Mouse (Mus musculus) megakaryocyte progenitor cell, adult 5-6 weeks (primary cell): Measurements from ENCODE around the gene Tshz2. TPM values are rescaled to one million over a fixed set of nuclear protein-coding genes. Genes with fewer than 3 reads are reported as not detected.
"Not testable (repeated sequence)": the region's sequence is repeated elsewhere in the genome, so short reads cannot be mapped to it uniquely, and the experiment has no call there.

Experiments used
- ATAC-seq: replicated peaks from 2 replicates; pipeline ENCODE4 v1.8.0; 2016; ENCODE audit warnings: mild to moderate bottlenecking, moderate TSS enrichment, inconsistent platforms; ENCODE audit not compliant: poor library complexity
- total RNA-seq, 2 experiments: library from RNA; stranded (forward) in 1 of 2; stranded (reverse) in 1 of 2; fragments of 157-497, 149-512 nt in 1 of 2; fragments of 200-1000 nt in 1 of 2; gene quantifications; 2 replicates each; pipeline versions ENCODE4 v1.2.3 to v1.2.4; 2015 to 2017

Gene Tshz2
- total RNA-seq (2015) (not detected in 2 replicates), total RNA-seq (2017) (not detected in 2 replicates)

DNA sequence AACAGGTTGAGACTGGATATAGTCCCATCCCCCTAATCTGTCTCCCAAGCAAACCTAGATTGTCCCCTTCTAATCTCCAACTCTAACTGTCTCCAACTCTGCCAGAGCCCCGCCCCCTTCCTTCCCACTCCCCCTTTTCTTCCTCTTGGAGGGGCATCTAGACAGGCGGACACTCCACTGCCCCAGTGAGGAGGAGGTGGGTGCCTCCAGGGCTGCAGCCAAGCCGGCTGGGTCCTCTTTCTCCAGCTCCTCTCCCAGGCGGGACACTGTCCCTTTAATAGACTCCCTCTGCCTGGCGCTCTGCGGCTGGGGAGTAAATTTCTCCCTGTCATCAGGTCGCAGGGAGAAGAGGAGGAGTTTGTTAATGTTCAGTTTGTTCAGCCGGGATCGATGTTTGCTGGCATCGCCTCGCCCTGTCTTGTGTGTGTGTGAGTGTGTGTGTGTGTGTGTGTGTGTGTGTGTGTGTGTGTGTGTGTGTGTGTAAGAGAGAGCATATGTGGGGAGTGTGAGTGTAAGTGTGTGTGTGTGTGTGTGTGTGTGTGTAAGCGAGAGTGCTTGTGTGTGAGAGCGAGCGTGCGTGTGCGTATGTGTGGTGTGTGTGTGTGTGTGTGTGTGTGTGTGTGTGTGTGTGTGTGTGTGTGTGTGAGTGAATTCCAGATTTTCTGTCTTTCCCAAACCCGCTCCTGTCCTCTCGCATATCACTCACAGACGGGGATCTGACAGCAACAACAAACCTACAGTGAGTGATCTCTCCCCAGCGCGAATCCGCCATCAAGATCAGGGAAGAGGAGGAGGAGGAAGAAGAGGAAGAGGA is at the start of gene Tshz2:
Tshz2 (plus strand) TSS at position 676 of the 814 bp plus-strand sequence.
- ATAC-seq = peak; percentile 50

DNA sequence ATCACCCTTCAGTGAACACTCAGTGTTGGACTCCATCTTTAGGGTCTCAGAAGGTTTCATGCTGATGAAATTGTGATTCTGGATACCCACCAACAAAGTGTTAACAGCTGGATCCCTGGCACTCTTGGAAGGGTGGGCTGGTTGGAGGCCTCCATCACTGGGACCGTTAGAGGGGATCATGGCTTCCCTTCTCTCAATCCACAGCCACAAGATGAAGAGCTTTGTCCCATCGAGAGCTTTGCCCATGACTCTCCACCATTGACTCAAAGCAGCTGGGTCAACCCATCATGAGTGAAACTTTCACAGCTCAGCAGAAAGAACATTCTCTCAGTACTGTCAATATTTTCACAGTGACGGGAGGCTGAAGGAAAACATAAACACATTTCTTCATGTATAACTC is 49.3 kb upstream of the Tshz2 start:
- no peak for ATAC-seq

DNA sequence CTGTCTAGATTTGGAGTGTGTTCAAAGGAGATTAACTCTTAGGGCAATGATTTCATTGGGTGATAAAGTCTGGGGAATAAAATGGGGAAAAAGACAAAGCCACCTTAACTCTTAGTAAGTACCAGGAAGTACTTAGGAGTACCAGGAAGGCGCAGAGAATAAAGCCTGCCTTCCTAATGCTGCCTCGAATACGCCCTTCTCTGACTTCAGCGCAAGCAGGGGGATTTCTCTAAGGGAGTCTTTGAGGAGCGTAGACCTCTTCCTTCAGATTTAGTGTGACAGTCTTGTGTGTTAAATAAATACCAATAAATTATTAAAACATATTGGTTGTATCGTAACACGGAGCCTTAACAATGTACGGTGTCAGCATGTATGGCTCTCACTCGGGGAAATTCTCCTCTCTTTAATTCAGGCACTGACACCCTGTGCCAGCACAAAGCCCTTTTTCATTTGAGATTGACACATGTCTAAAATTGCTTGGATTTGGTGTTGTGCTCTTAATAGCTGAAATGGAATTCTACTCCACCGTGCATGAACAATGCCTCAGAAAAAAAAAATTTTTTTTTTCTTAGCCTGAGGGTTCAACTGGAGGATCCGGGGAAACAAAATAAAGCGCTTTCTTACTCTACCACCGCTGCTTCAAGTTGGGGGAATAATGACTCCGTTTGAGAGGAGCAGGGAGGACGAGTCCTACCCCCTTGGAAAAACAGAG is 47.9 kb upstream of the Tshz2 start:
- ATAC-seq = no peak

DNA sequence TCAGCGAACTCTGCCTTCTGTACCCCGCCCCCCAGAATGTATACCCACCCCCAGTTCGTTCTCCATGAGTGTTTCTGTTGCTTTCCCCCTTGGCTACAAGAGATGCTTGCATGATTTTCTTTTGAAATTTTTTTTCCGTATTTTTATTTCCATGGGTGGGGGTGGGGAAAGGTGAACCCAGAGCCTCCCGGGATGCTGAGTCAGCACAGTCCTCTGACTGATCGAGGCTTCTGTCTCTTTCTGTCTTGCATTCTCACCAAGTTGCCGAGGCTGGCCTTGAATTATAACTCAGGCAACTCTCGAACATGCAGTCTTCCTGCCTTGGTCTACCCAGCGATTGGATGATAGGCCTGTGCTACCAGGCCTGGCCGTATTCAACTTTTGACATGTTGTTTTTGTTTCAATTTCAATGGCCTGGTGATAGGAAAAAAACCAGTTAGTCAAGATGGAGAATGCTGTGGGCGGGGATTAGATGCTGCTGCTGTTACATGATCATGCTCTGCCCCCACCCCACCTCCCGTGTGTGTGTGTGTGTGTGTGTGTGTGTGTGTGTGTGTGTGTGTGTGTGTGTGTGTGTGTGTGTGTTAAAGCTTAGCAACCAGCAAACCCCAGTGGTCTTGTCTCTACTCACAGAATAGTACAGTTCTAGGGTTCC is 47.1 kb upstream of the Tshz2 start:
- ATAC-seq = no peak

DNA sequence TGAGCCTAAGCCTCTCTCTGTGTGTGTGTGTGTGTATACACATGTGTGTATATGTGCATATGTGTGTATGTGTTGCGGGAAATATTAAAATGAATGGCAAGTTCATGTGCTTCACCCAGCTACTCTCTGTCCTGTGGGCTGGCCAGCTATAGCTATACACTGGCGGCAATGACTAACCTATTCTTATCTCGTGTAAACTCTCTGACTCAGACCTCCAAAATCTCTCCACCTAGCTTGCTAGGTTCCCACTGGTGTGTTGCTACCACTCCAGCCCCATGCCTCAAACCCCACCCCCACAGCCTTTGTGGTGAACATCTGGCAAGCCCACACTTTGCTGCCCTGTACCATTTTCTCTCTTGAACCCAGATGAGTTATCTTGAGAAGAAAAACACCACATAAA is 46.1 kb upstream of the Tshz2 start:
- no peak for ATAC-seq

DNA sequence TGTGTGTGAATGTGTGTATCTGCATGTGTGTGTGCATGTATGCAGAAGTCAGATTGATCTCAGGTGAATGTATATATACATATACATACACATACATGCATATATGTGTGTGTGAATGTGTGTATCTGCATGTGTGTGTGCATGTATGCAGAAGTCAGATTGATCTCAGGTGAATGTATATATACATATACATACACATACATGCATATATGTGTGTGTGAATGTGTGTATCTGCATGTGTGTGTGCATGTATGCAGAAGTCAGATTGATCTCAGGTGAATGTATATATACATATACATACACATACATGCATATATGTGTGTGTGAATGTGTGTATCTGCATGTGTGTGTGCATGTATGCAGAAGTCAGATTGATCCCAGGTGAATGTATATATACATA is 45.2 kb upstream of the Tshz2 start, which contains the start of gene Gm11011:
Gm11011 (minus strand) TSS at position 101 of the 400 bp plus-strand sequence.
- ATAC-seq = not testable (repeated sequence)

DNA sequence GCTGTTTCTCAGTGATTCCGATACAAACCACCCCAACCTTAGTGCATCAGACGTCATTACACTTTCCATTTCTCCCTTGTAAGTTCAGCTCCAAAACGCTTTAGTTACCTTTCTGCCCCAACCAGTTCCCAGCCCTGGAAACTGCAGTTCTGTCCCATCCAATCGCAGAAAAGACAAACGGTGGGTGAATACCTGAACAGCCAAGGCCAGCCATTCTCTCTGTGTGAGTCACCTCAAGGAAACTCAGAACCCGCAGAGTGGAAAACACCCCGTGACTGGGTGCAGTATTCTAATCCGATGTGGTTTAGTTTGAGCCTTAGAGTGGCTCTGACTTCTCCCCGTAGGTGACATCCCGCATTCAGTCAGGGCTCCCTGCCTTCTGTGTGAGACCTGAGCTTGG is 43.1 kb upstream of the Tshz2 start:
- no peak for ATAC-seq

DNA sequence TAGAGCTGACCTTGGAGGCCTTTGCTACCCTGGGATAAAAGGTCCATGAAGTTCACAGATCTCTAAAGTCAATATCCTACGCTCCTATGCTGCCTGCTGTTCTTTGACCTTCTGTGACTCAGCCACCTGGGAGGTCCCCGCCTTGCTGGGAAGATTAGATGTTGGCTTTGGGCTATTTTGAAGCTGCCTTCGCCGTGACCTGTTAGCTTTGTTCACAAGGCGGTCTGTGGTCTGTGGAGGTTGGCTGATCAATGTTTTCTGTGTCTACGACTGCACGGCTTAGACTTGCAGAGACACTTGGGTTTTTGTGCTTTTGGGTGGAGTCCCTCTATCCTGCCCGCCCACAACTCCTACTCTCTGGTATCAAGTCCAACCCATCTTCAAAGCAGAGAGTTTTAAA is 42.4 kb upstream of the Tshz2 start:
- ATAC-seq = no peak

DNA sequence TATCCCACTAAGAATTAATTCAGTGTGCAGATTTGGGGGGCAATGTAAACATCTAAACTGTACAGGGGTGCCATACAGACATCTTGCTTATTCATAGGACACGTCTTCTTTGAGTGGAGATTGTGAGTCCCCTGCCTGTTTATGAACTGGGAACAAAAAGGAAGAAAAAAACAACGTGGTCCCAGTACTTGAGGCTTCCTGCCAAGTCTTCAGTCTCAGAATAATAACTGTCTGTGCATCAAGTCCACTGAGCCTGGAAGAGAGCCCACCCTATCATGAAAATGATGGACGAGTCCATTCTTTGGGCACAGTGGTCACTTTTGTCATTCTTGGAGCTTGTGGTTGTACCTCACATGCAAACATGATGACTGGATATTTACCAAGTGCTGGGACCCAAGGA is 39.1 kb upstream of the Tshz2 start:
- ATAC-seq = no peak

DNA sequence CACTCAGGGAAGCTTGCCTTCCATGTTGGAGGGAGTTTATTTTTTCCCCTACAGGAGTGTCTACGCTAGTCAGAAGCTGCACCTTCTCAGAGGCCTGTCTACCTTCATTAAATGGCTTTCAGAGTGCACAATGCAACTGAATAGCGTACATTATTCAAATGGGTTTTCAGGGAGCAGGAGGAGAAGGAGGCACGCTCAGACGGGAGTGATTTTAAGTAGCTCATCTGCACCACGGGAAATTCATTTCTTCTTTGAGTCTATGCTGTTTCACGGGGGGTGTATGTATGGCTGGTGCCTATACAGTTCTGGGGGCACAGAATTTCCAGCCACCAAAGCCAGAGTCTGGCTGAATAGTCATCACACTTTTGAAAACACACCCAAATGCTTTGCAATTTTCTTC is 35.5 kb upstream of the Tshz2 start:
- ATAC-seq = no peak

DNA sequence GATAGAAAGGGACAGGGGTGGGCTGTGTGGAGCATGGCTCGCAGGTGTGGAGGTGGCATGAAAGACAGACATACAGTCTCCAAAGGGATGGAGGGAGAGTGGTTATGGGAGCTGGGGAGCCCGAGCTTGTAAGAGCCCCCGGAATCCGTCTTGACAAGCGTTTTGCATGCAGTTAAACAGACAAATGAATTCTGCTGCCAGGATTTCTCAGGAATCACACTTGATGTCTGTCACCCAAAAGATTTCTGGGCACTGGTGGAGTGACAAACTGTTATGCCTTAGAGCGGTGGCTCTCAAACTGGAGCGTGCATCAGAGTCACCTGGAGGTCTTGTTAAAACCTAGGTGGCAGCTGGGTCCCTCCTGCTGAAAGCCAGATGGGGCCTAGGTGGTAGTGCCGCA is 34.8 kb upstream of the Tshz2 start:
- ATAC-seq = no peak

DNA sequence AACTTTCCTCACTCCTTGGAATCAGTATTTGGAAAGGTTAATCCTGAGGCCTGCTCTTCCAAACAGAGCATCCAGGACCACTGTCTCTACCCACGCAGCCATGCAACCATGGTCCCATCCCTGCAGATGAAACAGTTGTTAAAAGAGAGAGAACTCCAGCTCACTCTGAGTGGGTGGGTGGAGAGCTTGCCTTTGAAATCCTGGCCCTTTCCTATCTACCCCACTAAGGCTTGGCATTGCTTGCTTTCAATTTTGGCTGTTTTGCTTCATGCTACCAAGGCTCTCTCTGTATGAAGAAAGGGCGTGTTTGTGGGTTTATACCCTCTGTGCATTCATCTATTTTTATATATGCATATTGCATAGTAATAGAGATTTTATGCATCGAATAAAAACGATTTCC is 33.2 kb upstream of the Tshz2 start:
- no peak for ATAC-seq

DNA sequence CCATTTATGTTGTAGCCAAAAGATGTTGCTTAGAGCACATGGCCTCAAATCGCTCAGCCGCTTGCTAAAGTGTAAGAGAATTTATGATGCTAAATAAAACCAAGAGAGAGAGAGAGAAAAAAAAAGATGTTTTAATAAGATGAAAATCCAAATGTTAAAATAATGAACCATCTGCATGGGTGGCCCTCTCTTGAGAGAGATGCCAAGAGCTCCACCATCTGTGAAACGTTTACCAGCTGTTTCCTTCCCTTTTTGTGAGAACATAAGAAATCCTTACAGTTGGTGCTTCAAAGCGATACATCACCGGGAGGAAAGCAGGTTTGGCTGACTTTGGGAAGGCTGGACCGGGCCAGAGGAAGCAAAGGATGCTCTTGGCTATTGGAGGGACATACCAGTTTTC is 32.6 kb upstream of the Tshz2 start:
- ATAC-seq = peak; percentile 54

DNA sequence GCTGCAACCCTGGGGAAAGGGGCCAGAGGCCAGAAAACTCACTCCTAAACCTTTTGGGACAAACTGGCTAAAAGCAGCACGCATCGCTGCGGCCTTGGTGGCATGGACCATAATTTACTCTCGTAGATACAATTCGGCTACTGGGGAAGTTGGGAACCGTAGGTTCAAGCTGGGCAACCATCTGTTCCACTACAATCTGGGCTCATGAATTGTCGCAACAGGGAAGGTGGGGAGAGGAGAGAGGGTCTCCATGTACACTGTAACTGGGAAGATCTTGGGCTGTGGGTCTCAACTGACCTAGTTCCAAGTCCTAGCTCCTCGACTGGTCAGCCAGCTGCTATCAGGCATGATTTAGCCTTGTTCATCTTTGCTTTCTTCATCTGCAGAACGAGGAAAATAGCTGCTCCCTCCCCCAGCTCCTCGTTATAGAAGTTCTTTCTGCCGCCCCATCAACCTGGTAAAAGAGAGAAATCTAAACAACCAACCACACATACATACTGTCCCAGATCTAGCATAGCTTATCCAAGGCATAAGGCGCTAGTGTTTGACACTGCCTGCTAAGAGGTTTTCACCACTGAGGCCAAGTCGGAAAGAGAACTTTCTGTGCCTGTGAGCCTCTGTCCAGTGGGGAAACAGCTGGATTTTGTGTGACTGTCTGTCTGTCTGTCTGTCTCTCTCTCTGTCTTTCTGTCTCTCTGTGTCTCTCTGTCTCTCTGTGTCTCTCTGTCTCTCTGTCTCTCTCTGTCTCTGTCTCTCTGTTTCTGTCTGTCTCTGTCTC is 25.7 kb upstream of the Tshz2 start:
- ATAC-seq = no peak

DNA sequence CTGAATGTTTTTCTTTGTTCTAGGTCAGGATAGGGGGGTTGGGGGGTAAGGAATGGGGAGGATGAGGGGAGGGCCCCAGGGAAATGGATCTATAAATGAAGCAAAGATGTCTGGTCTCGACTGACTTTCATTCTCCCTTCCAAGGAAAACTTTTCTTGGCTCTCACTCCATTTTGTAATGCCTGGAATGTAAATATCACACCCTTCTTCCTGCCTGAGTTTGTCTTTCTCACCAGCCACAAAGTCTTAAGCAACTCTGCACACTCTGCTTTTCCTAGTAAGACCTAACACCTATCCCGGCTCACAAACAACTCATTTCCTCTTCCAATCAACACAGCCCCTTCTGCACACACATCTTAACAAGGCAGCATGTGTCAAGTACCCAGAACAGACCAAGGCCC is 25.0 kb upstream of the Tshz2 start:
- no peak for ATAC-seq

DNA sequence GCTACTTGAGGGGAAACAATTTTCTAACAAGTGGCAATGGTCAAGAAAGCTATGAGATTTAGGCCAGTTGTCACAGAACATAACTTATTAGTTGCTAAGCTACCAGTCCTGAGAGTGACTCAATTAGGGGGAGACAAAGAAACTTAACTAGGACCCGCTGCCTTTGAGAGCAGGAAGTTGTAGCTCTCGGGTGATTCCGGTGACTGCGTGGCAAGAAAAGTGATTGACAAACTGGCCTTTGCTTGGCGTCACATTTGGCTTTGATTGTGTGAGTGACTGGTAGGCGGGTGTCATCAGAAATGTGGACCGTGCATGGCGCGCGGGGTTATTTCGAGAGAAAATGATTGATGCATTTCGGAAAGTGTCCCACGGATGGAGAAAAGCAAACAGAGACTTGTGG is 22.9 kb upstream of the Tshz2 start:
- 0 out of 2 replicates have a peak, but pooled peaks have one; percentile 11 for ATAC-seq

DNA sequence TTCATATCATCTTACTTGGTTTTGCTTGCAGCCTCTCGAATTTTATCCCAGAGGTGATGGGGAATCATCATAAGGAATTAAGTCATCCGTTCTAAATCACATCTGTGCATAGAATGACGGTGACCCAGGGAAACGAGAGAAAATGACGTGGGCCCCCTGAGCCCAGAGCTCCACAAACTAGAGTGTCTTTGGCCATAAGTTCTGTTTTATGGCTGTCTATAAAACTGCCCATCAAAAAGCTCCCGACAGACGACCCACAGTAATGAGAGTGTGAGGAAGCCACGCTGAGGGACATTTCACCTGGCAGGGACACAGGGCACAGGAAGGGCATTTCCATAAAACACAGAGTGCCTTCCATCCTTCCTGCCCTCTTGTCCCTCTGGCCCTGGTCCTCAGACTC is 21.9 kb upstream of the Tshz2 start:
- ATAC-seq = no peak

DNA sequence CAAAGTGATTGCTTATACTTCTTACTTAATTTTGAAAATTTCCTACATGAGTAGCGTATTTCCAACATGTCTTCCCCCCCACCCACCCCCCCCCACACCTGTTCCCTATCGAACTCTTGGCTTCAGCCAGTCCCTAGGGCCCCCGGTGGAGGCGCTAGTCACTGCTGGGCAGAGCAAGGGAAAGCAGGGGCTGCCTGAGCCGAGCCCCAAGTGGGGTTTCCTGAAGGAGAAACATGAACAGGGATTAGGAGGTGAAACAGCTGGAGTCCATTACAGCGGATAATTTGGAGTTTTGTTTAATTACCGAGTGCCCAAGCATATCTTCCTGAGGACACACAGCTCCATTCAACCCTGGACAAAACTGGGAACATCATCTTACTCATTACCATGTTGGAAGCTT is 21.3 kb upstream of the Tshz2 start:
- no peak for ATAC-seq

DNA sequence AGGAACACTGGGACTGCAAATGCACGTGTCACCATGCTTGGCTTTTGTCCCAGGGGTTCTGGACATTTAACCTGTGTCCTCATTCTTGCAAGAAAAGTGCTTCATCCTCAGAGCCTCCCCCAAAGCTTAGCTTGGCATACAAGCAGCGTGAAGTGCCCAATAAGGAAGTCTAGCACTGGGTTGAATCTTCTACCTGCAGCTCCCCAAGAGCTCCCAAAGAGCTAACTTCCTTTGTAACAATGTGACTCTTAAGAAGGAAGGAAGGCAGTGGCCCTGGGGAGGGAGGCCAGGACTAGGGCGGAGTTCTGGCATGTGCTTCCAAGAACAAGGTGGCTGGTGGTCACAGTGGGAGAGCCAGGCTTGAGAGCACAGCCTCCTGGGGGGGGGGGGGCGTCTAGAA is 18.1 kb upstream of the Tshz2 start:
- no peak for ATAC-seq

DNA sequence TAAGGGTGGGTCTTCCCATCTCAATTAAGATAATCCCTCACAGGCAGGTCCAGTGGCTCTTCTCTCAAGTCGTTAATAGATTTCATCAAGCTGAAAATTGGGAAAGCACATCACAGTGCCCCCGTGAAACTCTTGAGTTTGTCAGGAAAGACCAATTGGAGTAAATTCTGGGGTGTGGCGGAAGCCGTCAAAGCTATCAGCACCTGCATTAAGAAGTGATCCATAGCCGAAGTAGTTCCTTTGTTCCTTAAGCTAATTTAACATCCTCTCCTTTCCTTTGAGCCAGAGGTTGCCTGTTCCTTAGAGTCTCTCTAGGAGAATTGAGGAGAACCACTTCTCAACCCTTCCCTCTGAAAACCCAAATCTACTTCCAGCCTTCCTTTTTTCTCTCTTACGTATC is 16.8 kb upstream of the Tshz2 start:
- ATAC-seq = no peak

DNA sequence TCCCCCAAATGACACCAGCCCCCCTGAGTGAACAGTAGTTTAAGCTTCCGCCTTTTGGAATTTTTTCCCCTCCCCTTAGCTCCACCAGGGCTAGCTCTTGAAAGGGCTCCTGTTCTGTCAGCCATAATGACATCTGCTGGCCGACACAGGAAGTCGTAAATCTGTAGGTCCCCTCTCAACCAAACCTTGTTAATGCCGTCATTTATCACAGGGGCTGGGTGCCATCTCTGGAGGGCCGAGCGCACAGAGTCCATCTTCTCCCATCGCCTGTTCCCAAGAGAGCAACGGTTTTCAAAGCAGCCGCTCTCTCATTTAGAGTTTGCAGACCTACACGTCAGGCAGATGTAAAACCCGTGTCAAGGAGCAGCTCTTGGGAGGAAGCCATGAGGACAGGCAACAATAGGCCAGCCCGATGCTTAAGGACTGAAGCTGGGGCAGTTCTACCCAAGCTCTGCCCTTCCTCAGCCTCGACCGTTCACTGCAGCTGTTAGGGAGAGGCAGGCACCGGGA is 11.6 kb upstream of the Tshz2 start:
- ATAC-seq = peak; percentile 39
